Mouse (Mus musculus): ENCODE data around the gene Dapk2.

DNA sequence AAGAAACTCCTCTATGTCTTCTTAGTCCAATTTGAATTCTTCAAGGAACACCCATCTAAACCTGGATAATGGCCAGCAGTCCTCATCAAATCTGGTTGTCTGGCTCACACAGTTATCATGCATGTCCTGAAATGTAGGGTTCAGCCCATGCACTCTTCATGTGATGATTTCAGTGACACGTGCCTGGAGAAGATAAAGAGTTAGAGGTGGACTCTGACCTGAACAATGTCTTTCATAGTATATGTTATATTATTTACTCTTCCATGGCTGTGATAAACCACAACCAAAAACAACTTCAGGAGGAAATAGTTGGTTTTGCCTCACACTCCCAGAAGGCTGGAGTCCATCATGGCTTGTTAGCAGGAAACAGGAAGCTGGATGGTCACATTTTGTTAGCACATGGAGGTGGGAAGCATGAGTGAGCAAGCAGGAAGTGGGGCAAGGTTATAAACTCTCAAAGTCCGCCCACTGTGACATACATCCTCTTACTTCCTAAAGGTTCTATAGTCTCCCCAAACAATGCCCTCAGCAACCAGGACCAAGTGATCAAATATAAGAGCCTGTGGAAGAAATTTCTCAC lies 142.5 kb downstream of the Dapk2 start:
- TF ChIP-seq CTCF (IDR thresholded peaks at IDR 0.05; ENCODE audit: low read depth, low read length) (no peak), POLR2A (IDR thresholded peaks at IDR 0.05; ENCODE audit: borderline replicate concordance, low read depth, low read length) (no peak)
